Mouse (Mus musculus) urinary bladder, postnatal 25 days (tissue): ENCODE data around the gene Eid2b.
"Not testable (repeated sequence)": the region's sequence is repeated elsewhere in the genome, so short reads cannot be mapped to it uniquely, and the experiment has no call there.

Experiments used
- DNase-seq: peaks from one replicate; pipeline ENCODE4 v3.0.0; 2022; ENCODE audit warnings: low spot score

Gene Eid2b

DNA sequence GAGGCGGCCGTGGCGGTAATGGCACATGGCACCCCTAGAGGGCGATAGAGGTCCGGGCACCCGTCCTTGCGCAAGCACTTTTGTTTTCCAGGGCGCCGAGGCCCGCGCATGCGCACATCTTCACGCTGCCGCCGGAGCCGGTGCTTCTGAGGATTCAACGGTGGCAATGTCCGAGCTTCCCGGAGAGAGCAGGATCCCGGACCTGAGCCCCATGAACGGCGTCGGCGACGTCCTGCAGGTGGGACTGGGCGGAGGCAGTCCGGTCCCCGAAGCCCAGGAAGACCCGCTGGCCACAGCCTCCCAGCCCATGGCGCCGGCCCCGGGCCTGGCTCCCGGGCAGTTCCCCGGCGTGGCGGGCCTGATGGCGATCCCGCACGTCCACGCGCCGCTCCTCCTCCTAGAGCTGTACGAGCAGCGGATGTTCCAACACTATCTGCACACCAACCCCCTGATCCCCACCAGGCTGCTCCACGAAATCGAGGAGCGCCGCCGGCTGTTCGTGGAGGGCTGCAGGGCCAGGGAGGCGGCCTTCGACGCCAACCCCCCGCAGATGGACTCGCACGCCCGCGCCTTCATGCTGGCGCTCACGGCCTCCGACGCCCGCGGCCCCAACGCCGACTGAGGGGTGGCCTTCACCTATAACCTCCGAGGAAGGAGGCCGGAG is at the start of gene Eid2b:
Gene Eid2b, plus strand, starts transcription at position 125 of the 664 bp plus-strand sequence.
- peak; percentile 98 for DNase-seq

DNA sequence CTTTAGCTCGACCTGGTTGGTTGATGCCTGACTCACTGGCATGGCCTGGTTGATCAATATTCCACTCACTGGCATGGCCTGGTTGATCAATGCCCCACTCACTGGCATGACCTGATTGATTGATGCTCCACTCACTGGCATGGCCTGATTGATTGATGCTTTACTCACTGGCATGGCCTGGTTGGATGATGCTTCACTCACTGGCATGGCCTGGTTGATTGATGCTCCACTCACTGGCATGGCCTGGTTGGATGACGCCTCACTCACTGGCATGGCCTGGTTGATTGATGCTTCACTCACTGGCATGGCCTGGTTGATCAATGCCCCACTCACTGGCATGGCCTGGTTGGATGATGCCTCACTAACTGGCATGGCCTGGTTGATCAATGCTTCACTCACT is 33.6 kb upstream of the Eid2b start:
- DNase-seq, result not testable (repeated sequence)

DNA sequence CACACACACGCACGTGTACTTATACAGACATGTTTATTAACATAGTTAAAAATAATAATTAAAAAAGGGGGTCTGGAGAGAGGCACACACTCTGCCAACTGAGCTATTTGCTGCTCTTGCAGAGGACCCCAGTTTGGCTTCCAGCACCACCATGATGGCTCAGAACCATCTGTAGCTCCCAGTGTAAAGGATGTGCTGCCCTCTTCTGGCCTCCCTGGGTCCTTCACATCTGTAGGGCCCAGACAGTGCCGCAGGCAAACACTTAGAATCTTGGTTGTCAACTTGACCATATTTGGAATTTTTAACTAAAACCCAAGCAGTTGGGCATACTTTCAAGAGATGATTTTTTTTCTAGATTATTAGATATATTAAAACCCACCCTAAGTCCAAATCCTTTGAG is 28.6 kb upstream of the Eid2b start:
- no peak for DNase-seq

DNA sequence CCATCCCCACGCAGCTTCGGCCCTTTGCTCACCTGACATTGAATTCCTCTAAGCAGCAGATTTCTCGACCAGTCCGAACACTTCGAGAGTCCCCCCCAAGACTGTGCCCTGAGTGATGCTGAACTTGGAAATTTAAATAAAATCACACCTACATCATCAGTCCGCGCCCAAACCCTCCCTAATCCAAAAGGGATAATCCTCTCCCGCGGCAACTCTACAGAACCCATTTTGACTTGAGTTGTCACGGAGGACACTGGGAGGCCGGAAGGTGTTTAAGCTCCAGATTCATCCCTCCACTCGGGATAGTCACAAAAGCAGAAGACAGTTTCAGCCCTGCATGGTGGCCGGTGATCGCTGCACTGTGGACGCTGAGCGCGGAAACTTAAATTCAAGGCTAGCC is 25.6 kb upstream of the Eid2b start:
- no peak for DNase-seq

DNA sequence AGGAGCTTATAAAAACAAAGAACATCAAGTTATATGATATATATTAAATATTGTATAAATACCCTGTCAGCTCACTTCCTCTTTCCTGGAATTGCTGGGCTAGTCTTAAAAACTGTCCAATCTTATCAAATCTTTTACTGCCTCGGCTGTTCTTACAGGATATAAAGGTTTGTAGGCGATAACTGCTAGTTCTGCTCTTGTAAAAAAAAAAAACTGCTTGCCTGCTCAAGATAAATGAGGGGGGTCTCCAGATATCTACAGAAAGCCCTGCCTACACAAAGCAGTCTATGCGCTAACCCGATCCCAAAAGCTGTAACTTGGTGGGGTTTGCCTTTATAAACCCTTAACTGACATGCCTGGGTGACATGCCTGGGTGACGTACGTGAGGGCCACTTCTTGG is 22.9 kb upstream of the Eid2b start:
- DNase-seq, result no peak

DNA sequence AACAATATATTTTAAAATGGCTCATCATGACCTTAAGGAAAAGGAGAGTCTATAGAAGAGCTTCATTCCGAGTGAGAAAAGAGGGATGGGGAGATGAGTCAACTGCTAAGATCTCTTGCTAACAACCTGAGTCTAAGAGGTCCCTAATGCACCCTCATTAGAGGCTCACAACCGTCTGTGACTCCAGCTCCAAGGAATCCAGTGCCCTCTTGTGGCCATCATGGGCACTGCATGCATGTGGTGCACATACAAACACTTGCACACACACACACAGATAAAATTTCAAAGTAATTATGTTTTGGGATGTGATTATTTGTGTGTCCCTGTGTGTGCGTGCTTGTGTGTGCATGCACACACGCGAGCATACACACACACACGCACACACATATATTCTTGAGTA is 22.1 kb upstream of the Eid2b start:
- no peak for DNase-seq

DNA sequence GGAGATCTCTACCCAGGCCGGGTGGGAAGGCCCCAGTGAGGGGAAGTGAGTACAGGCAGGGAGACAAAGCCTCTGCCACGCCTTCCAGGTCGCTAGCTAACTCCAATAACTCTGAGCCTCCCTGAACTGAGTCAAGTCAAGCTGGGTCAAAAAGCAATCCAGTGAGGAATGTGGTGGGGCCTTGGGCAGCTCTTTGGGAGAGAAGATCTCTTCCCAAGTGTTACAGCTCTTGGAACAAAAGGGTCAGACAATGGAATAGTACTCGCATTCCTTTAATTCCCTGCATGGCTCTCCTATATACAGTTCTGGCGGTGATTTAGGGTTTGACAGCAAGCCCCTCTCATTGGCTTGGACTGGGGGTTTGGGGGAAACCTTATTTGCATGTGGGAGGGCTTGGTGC is 14.7 kb upstream of the Eid2b start:
- no peak for DNase-seq

DNA sequence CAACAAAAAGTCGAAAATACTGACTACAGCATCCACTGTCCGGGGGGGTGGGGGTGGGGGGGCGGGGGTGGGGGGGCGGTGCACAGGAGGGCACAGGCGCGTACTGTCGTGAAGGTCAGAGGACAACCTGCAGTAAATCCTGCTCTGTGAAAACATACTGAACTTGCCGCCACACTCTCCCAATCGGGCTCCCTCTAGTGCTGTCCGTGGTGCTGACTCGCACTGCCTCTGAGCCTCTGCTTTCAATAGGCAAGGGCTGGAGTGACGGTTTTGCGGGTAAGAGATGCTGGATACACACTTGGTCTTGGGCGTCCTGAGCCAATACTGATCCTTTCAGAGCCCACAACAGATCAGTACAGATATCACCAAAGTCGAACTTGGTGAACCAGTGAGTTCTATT is 13.8 kb upstream of the Eid2b start:
- DNase-seq, result peak; percentile 73

DNA sequence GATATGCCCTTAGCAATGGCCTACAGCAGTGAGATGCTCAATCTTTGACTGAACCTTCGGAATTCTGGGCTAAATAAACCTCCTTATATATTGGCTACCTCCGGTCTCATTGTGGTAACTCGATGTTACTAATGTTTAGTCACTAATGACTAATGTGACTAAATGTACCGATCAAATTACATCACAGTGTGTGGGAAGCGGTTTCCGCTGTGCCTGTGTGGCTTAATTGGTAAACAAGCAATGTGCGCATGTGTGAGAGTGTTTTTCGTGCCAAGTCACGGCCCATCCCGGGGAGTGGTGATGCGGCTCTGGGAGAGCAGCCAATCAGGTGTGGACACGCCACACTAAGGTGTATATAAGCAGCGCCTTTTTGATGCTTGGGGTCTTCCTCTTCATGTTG is 12.1 kb upstream of the Eid2b start:
- DNase-seq, result no peak

DNA sequence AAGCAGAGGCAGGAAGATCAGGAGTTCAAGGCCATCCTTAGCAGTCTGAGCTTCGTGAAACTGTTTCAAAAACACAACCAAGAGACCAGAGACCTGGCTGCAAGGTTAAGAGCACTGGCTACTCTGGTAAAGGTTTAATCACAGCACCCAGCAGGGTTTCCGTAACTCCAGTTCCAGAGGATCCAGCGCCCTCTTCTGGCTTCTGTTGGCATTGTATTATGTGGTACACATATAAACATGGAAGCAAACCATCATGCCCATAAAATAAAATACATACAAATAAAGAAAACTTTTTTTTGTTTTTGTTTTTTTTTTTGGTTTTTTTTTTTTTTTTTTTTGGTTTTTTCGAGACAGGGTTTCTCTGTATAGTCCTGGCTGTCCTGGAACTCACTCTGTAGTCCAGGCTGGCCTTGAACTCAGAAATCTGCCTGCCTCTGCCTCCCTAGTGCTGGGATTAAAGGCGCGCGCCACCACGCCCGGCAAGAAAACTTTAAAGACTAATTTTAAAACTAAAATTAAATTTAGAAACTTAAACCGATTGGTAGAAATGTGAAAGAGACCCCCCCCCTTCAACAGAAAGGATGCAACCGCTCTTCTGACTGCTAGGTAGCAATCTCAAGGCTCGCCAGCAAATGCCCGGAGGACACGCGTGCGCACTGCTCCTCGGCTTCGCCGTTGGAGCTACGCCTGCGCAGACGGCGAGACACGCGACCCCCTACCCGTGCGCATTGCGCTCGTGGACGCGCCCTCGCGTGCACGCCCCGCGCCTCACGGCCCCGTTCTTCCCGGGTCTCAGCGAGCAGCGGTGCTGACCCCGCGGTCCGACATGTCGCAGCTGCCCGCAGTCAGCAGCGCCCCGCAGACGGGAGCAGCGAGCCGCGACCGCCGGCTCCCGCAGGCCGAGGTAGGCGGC is 10.2 kb upstream of the Eid2b start, which contains the start of gene Eid2:
Gene Eid2, plus strand, starts transcription at position 753 of the 913 bp plus-strand sequence.
- DNase-seq, result peak; percentile 75

DNA sequence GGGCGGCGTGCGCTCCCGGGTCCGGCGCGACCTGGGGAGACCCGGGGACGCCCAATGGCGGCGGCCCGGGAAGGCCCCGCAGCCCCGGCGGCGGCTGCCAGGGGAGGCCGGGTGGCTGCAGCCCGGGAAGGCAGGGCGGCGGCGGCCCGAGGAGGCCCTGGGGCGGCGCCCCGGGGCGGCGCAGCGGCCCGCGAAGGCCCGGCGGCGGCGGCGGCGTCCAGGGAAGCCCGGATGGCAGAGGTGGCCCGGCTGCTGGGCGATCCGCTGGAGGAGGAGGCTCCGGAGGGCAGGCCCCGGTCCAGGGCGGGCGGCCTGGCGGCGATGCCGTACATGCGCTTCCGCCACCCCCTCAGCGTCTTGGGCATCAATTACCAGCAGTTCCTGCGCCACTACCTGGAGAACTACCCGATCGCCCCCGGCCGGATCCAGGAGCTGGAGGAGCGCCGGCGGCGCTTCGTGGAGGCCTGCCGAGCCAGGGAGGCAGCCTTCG is 9.5 kb upstream of the Eid2b start:
- peak; percentile 41 for DNase-seq

DNA sequence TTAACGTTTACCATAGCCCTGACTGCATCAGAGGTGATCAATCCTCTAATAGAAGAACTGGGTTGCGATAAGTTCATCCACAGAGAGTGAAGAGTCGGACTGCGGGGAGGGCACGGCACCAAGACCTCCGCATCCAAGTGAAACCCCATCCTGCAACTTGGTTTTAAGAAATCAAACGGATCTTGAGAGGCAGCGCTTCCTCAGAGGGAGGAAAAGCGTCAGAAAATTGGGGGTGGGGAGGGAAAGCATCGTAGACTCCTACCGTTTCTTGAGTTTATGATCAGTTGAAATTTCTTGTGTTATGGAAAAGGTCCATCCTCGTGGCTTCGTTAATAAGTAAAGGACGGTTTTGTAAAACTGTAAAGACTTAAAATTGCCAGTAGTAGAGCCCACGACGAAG is 9.0 kb upstream of the Eid2b start:
- no peak for DNase-seq

DNA sequence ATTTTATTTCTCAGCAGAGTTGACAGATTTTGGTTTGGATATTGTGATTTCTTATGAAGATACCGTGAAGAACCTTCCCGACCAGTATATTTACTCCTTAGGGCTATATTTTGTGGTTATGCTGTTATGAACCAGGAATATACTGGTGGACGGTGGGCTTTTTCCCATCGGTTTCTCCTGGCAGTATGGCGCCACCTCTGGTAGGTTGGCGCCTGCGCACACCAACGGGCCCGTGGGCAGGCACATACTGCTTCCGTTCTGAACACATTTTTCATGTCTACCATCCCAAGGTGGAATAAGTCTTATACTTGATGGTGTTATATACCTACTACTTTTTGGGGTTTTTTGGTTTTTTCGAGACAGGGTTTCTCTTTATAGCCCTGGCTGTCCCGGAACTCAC is 8.2 kb upstream of the Eid2b start:
- DNase-seq, result no peak

DNA sequence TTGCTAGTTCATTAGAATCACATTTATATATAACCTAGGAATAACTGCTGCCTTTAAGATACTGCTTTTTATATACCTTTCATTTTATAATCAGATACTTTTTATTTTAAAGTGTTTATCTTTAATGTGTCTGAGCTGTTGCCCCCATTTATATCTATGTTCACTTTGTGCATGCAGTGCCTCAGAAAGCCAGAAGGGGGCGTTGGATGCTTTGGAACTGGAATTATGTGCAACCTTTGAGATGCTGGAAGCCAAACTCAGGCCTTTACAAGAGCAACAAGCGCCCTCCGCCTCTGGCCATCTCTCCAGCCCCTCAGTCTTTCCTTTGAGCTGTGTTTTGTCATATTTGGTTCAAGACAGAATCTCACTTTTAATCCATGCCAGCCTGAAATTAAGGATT is 5.8 kb upstream of the Eid2b start:
- no peak for DNase-seq

DNA sequence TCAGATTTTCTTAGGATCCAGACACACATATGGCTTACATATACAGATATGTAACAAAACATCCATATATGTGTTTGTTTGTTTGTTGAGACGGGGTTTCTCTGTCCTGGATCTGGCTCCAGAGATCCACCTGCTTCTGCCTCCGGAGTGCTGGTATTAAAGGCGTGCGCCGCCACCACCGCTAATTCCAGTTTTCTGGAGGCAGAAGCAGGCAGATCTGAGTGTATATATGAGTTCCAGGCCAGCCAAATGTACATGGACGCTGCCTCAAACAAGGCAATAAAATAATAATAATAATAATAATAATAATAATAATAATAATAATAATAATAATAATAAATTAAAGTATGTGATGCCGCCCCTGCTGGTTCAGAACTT is 313 bp upstream of the Eid2b start:
- no peak for DNase-seq

DNA sequence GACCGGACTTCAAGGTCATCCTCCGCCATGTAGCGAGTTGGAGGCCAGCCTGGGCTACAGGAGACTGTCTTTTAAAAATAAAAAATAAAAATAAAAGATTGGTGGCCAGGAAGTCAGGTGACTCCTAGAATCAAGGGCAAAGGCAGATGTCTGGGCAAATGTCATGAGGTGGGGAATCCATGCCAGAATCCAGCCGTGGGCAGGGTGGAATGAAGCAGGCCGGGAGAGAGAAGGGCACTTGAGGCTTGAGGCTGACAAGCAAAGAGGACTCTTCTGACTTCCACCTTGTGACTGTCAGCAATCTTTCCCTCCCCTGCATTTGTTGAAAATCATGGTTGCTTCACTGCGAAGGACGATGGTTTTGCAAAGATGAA is 727 bp downstream of the Eid2b start:
- no peak for DNase-seq

DNA sequence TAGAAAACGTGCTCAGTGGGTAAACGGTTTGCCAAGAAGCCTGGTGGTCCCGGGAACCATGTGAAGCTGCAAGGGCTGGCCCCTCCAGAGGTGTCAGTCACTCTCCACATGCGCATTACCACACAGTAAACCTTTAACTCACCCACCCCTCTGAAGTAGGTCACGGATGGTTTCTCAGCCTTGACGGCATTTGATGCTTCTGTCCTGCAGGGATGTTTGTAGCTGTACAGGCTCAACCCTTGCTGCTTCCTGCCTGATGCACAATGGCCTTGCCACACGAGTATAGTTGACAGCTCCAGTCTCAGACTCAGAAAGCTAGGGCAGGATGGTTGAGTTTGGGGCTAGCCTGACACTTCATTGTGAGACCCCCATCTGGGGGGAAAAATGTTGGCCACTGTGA is 3.1 kb downstream of the Eid2b start:
- no peak for DNase-seq

DNA sequence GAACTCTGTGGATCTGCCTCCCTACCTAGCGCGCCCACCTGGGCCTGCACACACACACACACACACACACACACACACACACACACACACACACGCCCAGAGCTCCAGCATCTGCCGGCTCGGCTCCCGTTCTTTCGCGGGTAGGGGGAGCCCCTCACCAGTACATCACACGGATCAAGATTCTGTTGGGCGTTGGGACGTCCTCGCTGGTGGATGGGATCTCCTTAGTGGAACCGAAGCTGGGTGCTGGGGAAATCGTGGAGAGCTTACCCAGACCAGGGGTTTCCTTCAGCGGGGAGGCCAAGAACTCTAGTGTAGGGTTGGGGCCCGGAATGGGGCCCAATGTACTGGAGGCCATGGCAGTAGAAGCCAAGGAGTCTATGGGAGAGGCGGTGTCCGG is 12.6 kb downstream of the Eid2b start:
- DNase-seq, result no peak

DNA sequence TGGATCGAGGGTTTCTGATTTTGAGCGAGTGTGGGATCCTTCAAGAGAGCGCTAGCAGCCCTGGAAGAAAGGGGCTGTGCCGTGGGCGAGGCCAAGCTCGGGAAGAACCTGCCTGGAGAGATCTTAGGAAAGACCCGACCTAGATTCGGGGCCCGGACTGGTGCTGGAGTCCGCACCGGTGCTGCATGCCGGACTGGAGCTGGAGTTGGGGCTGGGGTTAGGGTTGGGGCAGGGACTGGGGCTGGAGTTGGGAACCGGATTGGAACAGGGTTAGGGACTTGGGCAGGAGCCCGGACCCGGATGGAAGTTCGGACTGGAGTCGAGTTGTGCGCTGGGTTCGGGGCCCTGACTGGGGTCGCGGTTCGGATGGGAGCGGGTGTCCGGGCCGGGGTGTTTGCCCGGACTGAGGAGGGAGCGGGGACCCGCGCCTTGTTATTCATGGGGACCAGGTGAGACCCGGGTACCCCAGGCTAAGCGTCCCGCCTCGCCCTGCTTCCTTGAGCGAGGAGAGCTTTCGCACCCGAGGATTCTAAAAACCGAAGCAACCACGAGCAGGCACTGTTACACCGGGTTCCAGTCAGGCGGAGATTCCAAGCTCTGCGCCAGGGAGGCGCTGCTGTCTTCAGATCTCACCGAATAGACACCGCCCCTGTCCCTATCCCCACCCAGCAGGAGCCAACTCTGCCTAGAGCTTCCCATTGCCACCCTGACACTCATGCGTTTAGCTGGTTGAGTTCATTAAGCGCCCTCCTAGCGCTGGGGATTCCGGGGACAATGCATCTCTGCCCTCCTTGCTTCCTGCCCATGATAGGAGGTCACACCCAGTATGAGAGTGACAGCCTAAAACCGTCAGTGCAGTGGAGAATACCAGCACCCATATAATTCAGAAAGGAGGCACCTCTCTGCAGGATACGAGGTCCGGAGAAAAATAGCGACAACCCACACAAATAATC is 13.4 kb downstream of the Eid2b start, which contains the start of gene Selenov:
Gene Selenov, minus strand, starts transcription at position 549 of the 953 bp plus-strand sequence.
- DNase-seq, result no peak

DNA sequence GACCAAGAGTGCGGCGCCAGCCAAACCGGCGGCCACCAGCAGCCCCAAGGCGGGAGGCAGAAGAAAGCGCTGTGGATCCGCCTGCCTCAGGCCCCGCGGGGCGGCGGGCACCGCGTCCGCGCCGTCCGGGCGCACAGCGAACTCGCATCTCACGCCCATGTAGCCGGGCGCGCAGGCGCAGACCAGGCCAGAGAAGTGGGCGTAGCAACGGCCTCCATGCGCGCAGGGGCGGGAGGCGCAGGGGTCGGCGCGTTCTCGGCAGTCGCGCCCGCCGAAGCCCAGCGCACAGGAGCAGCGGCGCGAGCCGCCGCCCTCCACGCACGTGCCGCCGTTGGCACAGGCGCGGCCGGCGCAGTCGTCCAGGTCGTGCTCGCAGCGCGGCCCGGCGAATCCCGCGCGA is 16.9 kb downstream of the Eid2b start:
- DNase-seq, result peak; percentile 62

DNA sequence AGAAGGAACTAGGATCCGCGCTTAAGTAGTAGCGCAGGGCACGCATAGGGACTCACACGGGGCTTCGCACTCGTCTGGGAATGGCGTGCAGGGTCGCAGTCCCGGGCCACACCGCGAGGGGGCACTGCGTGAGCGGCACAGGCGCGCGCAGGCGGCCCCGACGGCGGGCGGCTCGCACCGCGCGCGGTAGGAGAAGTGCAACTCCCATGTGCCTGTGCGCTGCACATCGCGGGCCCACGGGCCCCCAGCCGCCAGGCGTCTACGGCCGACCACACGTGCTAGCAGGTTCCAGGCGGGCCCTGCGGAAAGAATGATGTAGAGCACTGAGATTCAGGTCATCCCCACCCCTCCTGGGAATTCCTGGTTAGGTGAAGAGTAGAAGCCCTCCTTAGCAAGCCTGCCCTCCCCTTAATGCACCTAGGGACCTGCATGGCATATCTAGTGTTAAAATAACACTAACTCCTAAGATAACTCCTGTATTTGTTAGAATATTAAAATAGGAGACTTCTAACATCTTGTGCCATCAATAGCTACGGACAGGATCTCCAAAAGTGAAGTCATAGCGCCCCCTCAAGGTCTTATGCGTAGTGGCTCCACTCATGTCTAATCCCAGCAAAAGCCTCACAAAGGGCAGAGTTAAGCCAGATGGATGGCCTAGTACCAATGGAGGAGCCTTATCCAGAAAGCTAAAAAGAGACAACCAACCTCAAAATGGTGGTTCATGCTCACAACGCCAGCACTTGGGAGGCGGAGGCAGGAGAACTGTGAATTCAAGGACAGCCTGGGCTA is 21.5 kb downstream of the Eid2b start:
- DNase-seq, result no peak
